ENCODE assay signal across 10 mouse cellular contexts in genomic region chr7:49505024-49505423, GRCm38 (mm10).
A peak's percentile ranks its signal among the peaks of the same experiment; 100 is the strongest.
DNase-seq lines count a peak whose midpoint lies in the region; ATAC-seq and TF ChIP-seq lines count a peak whose summit lies in the region.
"Had no signal": no experiment of that assay in that cellular context is flagged by ENCODE, and none has a peak within 500 bp of the region (broad histone marks: within the 10 kb centered on the region; RNA-seq: fewer than 3 reads in every experiment).

No protein-coding gene starts in this region.

- H3K9me3 ChIP-seq in hindbrain, embryonic 11.5 days (ENCODE audit: control insufficient read depth, low read length) = no peaks in the 10 kb centered on the region
- no peaks in the 10 kb centered on the region for H3K9me3 ChIP-seq in hindbrain, embryonic 16.5 days (ENCODE audit: control insufficient read depth, low read length)
- no peaks in the 10 kb centered on the region for H3K9me3 ChIP-seq in heart, postnatal 0 days (replicated peaks; ENCODE audit: control insufficient read depth, low read length)

- H3K9ac ChIP-seq in hindbrain, embryonic 11.5 days (ENCODE audit: low read depth, low read length) = no peak overlapping the region
- H3K9ac ChIP-seq in hindbrain, embryonic 16.5 days (ENCODE audit: low read depth, low read length) = no peak overlapping the region
- H3K9ac ChIP-seq in heart, postnatal 0 days (replicated peaks; ENCODE audit: low read depth, low read length) = no peak overlapping the region

- H3K27ac ChIP-seq in hindbrain, embryonic 11.5 days (ENCODE audit: low read depth, low read length) = peak overlapping the region; percentile 63; the same call in 1 of the 2 replicates
- no peak overlapping the region; the same call in 1 of the 2 replicates for H3K27ac ChIP-seq in hindbrain, embryonic 16.5 days (ENCODE audit: low read depth, low read length)
- H3K27ac ChIP-seq in heart, postnatal 0 days (ENCODE audit: low read depth) = peak overlapping the region; percentile 44; the same call in 1 of the 2 replicates

- H3K36me3 ChIP-seq in hindbrain, embryonic 11.5 days (ENCODE audit: control insufficient read depth, insufficient read depth, low read length) = no peaks in the 10 kb centered on the region
- H3K36me3 ChIP-seq in hindbrain, embryonic 16.5 days (ENCODE audit: control insufficient read depth, insufficient read depth, low read length) = no peaks in the 10 kb centered on the region
- no peaks in the 10 kb centered on the region; the same call in 1 of the 2 replicates for H3K36me3 ChIP-seq in heart, postnatal 0 days (replicated peaks; ENCODE audit: control insufficient read depth, insufficient read depth, low read length)

- no peak for TF ChIP-seq EP300 in heart, postnatal 0 days (IDR thresholded peaks at IDR 0.05; ENCODE audit: low read depth)

- H3K4me1 ChIP-seq in hindbrain, embryonic 11.5 days (replicated peaks; ENCODE audit: control insufficient read depth, insufficient read depth, low read length) = peaks cover 5% of the 10 kb centered on the region; the same call in 1 of the 2 replicates
- peaks cover 10% of the 10 kb centered on the region for H3K4me1 ChIP-seq in hindbrain, embryonic 16.5 days (ENCODE audit: control insufficient read depth, insufficient read depth, low read depth, low read length)
- H3K4me1 ChIP-seq in heart, postnatal 0 days (ENCODE audit: control insufficient read depth, insufficient read depth) = peaks cover 30% of the 10 kb centered on the region

- DNase-seq in hindbrain, embryonic 11.5 days (ENCODE audit: low spot score) = no peak
- peak; percentile 38 to 45 for DNase-seq in heart, adult 9 months (ENCODE audit: low spot score in 2 of 2)
- DNase-seq in heart, postnatal 0 days (ENCODE audit: low spot score) = no peak
- DNase-seq in kidney, postnatal 36 days = peak; percentile 61 to 64
- no peak for DNase-seq in thymus, postnatal 10 days (ENCODE audit: low spot score in 2 of 2)
- DNase-seq in right cerebral cortex, postnatal 10 days (ENCODE audit: low spot score in 2 of 2) = no peak
- no peak for DNase-seq in spleen, postnatal 10 days (ENCODE audit: low spot score in 2 of 2)
- DNase-seq: cerebellum, postnatal 25 days; lung, postnatal 36 days had no signal

- no peaks in the 10 kb centered on the region for H3K27me3 ChIP-seq in hindbrain, embryonic 11.5 days (ENCODE audit: control insufficient read depth, insufficient read depth, low read length)
- H3K27me3 ChIP-seq in hindbrain, embryonic 16.5 days (replicated peaks; ENCODE audit: control insufficient read depth, insufficient read depth, low read length) = no peaks in the 10 kb centered on the region
- H3K27me3 ChIP-seq in heart, postnatal 0 days (ENCODE audit: control insufficient read depth, insufficient read depth, low read length) = no peaks in the 10 kb centered on the region

- H3K4me2 ChIP-seq in hindbrain, embryonic 11.5 days (replicated peaks; ENCODE audit: low read depth, low read length) = no peak overlapping the region
- no peak overlapping the region for H3K4me2 ChIP-seq in hindbrain, embryonic 16.5 days (ENCODE audit: low read length)
- no peak overlapping the region for H3K4me2 ChIP-seq in heart, postnatal 0 days (ENCODE audit: low read depth, low read length)

- no peak overlapping the region for H3K4me3 ChIP-seq in hindbrain, embryonic 11.5 days (ENCODE audit: low read depth, low read length)
- no peak overlapping the region for H3K4me3 ChIP-seq in hindbrain, embryonic 16.5 days (ENCODE audit: low read length)
- H3K4me3 ChIP-seq in heart, postnatal 0 days (ENCODE audit: low read depth, low read length) = no peak overlapping the region

- WGBS in hindbrain, embryonic 11.5 days = 21% methylated on average over 3 of the region's 3 CpGs
- WGBS in hindbrain, embryonic 16.5 days = 9% methylated on average over 2 of the region's 3 CpGs
- WGBS in heart, postnatal 0 days = 44% methylated on average over 2 of the region's 3 CpGs

- TF ChIP-seq CTCF in heart, postnatal 0 days (IDR thresholded peaks at IDR 0.05; ENCODE audit: low read depth) = no peak

- ATAC-seq in hindbrain, embryonic 11.5 days (ENCODE audit: low FRiP score) = 0 out of 2 replicates have a peak, but pooled peaks have one; percentile 38
- ATAC-seq in hindbrain, embryonic 16.5 days = no peak; the same call in none of the 2 replicates
- ATAC-seq in heart, postnatal 0 days (ENCODE audit: insufficient read depth, low read depth) = no peak

Comparison
In these comparisons a context has a peak if more than half of its experiments do, and no peak if none do; other contexts are left out.
1. DNase-seq: peak in heart, adult 9 months (2 of 2) and kidney, postnatal 36 days (2 of 2); none in hindbrain, embryonic 11.5 days (single experiment), heart, postnatal 0 days (single experiment), thymus, postnatal 10 days (0 of 2), right cerebral cortex, postnatal 10 days (0 of 2) and spleen, postnatal 10 days (0 of 2).